Mouse (Mus musculus) lung, embryonic 16.5 days (tissue): ENCODE measurements around the gene Slpi. TPM values are rescaled to one million over a fixed set of nuclear protein-coding genes. Genes with fewer than 3 reads are reported as not detected.

Source experiments
- ATAC-seq: fragments of 200-750 bp; cut with Nextera tagmentation; 2 replicates; pipeline ENCODE4 v1.8.0; 2017; ENCODE audit warnings: low read depth, mild to moderate bottlenecking, moderate library complexity
- H3K27ac ChIP-seq: fragments of 300-500 bp; sonication (generic); 2 replicates; pipeline ENCODE4 v1.5.1; 2014; ENCODE audit warnings: mild to moderate bottlenecking, control low read depth, low read length
- H3K27me3 ChIP-seq: fragments of 300-500 bp; sonication (generic); 2 replicates; pipeline ENCODE4 v1.6.1; 2014; ENCODE audit warnings: low read depth, low read length, mixed read lengths; ENCODE audit not compliant: control insufficient read depth, insufficient read depth
- H3K36me3 ChIP-seq: fragments of 300-500 bp; sonication (generic); 2 replicates; pipeline ENCODE4 v1.6.1; 2014; ENCODE audit warnings: low read length; ENCODE audit not compliant: control insufficient read depth, insufficient read depth
- H3K4me1 ChIP-seq: fragments of 300-500 bp; sonication (generic); replicated peaks from 2 replicates; pipeline ENCODE4 v1.6.1; 2014; ENCODE audit warnings: low read length, mixed read lengths; ENCODE audit not compliant: control insufficient read depth, insufficient read depth
- H3K4me2 ChIP-seq: fragments of 300-500 bp; sonication (generic); 2 replicates; pipeline ENCODE4 v1.6.1; 2014; ENCODE audit warnings: low read depth, low read length, control low read depth
- H3K4me3 ChIP-seq: fragments of 300-500 bp; sonication (generic); 2 replicates; pipeline ENCODE4 v1.5.1; 2014; ENCODE audit warnings: mild to moderate bottlenecking, low read length, control low read depth
- H3K9ac ChIP-seq: fragments of 300-500 bp; sonication (generic); 2 replicates; pipeline ENCODE4 v1.6.1; 2014; ENCODE audit warnings: low read length, control low read depth
- H3K9me3 ChIP-seq: fragments of 300-500 bp; sonication (generic); 2 replicates; pipeline ENCODE4 v1.6.1; 2016; ENCODE audit warnings: low read length; ENCODE audit not compliant: control insufficient read depth
- WGBS: fragments of 180-500 bp; shearing (Covaris S2); extraction: QIAGEN DNeasy Blood & Tissue Kit; methylation state at CpG from one replicate; pipeline ENCODE4 v1.1.7; 2014; 5-methylcytosine and 5-hydroxymethylcytosine counted together
- polyA plus RNA-seq: library from polyadenylated mRNA; unstranded; fragments of >200 nt; fragmentation: Nextera tagmentation; extraction: Ambion mirVana; gene quantifications from 2 replicates; pipeline ENCODE4 v1.2.1, GENCODE M21; 2015

The Slpi gene
- polyA plus RNA-seq, 1 experiment from 2014 or later = 1.8 TPM

GRCm38 (mm10) chr2:164423464-164423863, 34.6 kb upstream of the Slpi start:
- peaks cover 2% of the 10 kb centered on the region; the same call in 1 of the 2 replicates for H3K4me1 ChIP-seq
- H3K27me3 ChIP-seq = no peaks in the 10 kb centered on the region
- H3K4me3 ChIP-seq = no peak overlapping the region
- no peaks in the 10 kb centered on the region for H3K9me3 ChIP-seq
- WGBS = 74% methylated on average over 11 of the region's 11 CpGs
- H3K9ac ChIP-seq = no peak overlapping the region
- no peak overlapping the region for H3K4me2 ChIP-seq
- H3K36me3 ChIP-seq = peaks cover 15% of the 10 kb centered on the region
- ATAC-seq = no peak
- H3K27ac ChIP-seq = no peak overlapping the region

GRCm38 (mm10) chr2:164422675-164423393, 33.9 kb upstream of the Slpi start:
- no peak for ATAC-seq
- H3K9ac ChIP-seq = no peak overlapping the region
- WGBS = 77% methylated on average over 15 of the region's 15 CpGs

GRCm38 (mm10) chr2:164421979-164422378, 33.1 kb upstream of the Slpi start:
- Histone ChIP-seq H3K4me3 (no peak overlapping the region), H3K9me3 (no peaks in the 10 kb centered on the region), H3K27me3 (no peaks in the 10 kb centered on the region), H3K4me1 (peaks cover 5% of the 10 kb centered on the region; the same call in 1 of the 2 replicates), H3K4me2 (no peak overlapping the region), H3K27ac (no peak overlapping the region; the same call in 1 of the 2 replicates), H3K36me3 (peaks cover 15% of the 10 kb centered on the region), H3K9ac (no peak overlapping the region)
- 81% methylated on average over 8 of the region's 8 CpGs for WGBS
- ATAC-seq = no peak

More at GRCm38 (mm10) chr2:164422675-164423393, 33.9 kb upstream of the Slpi start:
- Histone ChIP-seq H3K4me1 (peaks cover 5% of the 10 kb centered on the region; the same call in 1 of the 2 replicates), H3K27me3 (no peaks in the 10 kb centered on the region), H3K4me2 (no peak overlapping the region), H3K9me3 (no peaks in the 10 kb centered on the region), H3K27ac (no peak overlapping the region), H3K4me3 (no peak overlapping the region), H3K36me3 (peaks cover 15% of the 10 kb centered on the region)

GRCm38 (mm10) chr2:164421306-164421705, 32.4 kb upstream of the Slpi start:
- WGBS = 83% methylated on average over 7 of the region's 7 CpGs
- H3K27me3 ChIP-seq = no peaks in the 10 kb centered on the region
- H3K4me2 ChIP-seq = no peak overlapping the region
- H3K4me1 ChIP-seq = peaks cover 5% of the 10 kb centered on the region; the same call in 1 of the 2 replicates
- no peak for ATAC-seq
- no peak overlapping the region for H3K27ac ChIP-seq
- H3K9ac ChIP-seq = no peak overlapping the region
- H3K9me3 ChIP-seq = no peaks in the 10 kb centered on the region
- H3K4me3 ChIP-seq = no peak overlapping the region
- peaks cover 12% of the 10 kb centered on the region for H3K36me3 ChIP-seq

- no peak for ATAC-seq
These were observed 30.6 kb upstream of the Slpi start for GRCm38 (mm10) chr2:164419489-164419888.

GRCm38 (mm10) chr2:164418308-164418875, 29.5 kb upstream of the Slpi start:
- H3K36me3 ChIP-seq = no peaks in the 10 kb centered on the region
- H3K9ac ChIP-seq = no peak overlapping the region
- no peaks in the 10 kb centered on the region for H3K9me3 ChIP-seq
- H3K4me3 ChIP-seq = no peak overlapping the region
- WGBS = 39% methylated on average over 3 of the region's 3 CpGs
- no peak for ATAC-seq
- no peak overlapping the region for H3K4me2 ChIP-seq
- peaks cover 8% of the 10 kb centered on the region; the same call in 1 of the 2 replicates for H3K4me1 ChIP-seq
- H3K27ac ChIP-seq = no peak overlapping the region
- H3K27me3 ChIP-seq = no peaks in the 10 kb centered on the region

More at GRCm38 (mm10) chr2:164419489-164419888, 30.6 kb upstream of the Slpi start:
- no peak overlapping the region for H3K4me3 ChIP-seq
- H3K27me3 ChIP-seq = no peaks in the 10 kb centered on the region
- no peak overlapping the region for H3K9ac ChIP-seq
- WGBS = 9% methylated on average over 3 of the region's 3 CpGs
- no peak overlapping the region for H3K27ac ChIP-seq
- H3K4me2 ChIP-seq = no peak overlapping the region
- H3K36me3 ChIP-seq = peaks cover 9% of the 10 kb centered on the region
- H3K9me3 ChIP-seq = no peaks in the 10 kb centered on the region
- H3K4me1 ChIP-seq = peaks cover 6% of the 10 kb centered on the region; the same call in 1 of the 2 replicates

- no peak overlapping the region for H3K4me2 ChIP-seq
- no peak overlapping the region for H3K9ac ChIP-seq
- H3K4me3 ChIP-seq = no peak overlapping the region
- no peak for ATAC-seq
- H3K4me1 ChIP-seq = peaks cover 8% of the 10 kb centered on the region; the same call in 1 of the 2 replicates
- no peaks in the 10 kb centered on the region for H3K27me3 ChIP-seq
- no peaks in the 10 kb centered on the region for H3K36me3 ChIP-seq
- 0% methylated on average over 2 of the region's 2 CpGs for whole genome bisulfite sequencing
- no peaks in the 10 kb centered on the region for H3K9me3 ChIP-seq
- no peak overlapping the region for H3K27ac ChIP-seq
These were observed 28.3 kb upstream of the Slpi start for GRCm38 (mm10) chr2:164417198-164417597.

GRCm38 (mm10) chr2:164414581-164414980, 25.7 kb upstream of the Slpi start:
- peaks cover 8% of the 10 kb centered on the region; the same call in 1 of the 2 replicates for H3K4me1 ChIP-seq
- H3K4me2 ChIP-seq = peak overlapping the region; percentile 40
- no peak overlapping the region for H3K27ac ChIP-seq
- no peaks in the 10 kb centered on the region for H3K27me3 ChIP-seq
- WGBS = 55% methylated on average over 10 of the region's 10 CpGs
- no peak for ATAC-seq
- no peaks in the 10 kb centered on the region for H3K36me3 ChIP-seq
- H3K9ac ChIP-seq = peak overlapping the region; percentile 50; the same call in 1 of the 2 replicates
- 0 out of 2 replicates have a peak overlapping the region, but pooled peaks have one; percentile 5 for H3K4me3 ChIP-seq
- H3K9me3 ChIP-seq = no peaks in the 10 kb centered on the region

GRCm38 (mm10) chr2:164414167-164414566, 25.3 kb upstream of the Slpi start:
- Histone ChIP-seq H3K9me3 (no peaks in the 10 kb centered on the region), H3K4me1 (peaks cover 8% of the 10 kb centered on the region; the same call in 1 of the 2 replicates), H3K4me3 (0 out of 2 replicates have a peak overlapping the region, but pooled peaks have one; percentile 5), H3K4me2 (peak overlapping the region; percentile 40), H3K27ac (no peak overlapping the region), H3K36me3 (no peaks in the 10 kb centered on the region), H3K27me3 (no peaks in the 10 kb centered on the region), H3K9ac (peak overlapping the region; percentile 50; the same call in 1 of the 2 replicates)
- peak; percentile 53 for ATAC-seq
- WGBS = 15% methylated on average over 28 of the region's 28 CpGs
